Mouse (Mus musculus) forebrain, embryonic 13.5 days (tissue): ENCODE results near the gene Hpf1. TPM values are rescaled to one million over a fixed set of nuclear protein-coding genes. Genes with fewer than 3 reads are reported as not detected.

Source experiments
- ATAC-seq: fragments of 200-750 bp; cut with Nextera tagmentation; 2 replicates; pipeline ENCODE4 v1.8.0; 2017
- H3K27ac ChIP-seq: fragments of 300-500 bp; sonication (generic); 2 replicates; pipeline ENCODE4 v1.5.1; 2015; ENCODE audit warnings: inconsistent platforms, mild to moderate bottlenecking, moderate library complexity
- H3K27me3 ChIP-seq: fragments of 300-500 bp; sonication (generic); 2 replicates; pipeline ENCODE4 v1.6.1; 2015; ENCODE audit warnings: mild to moderate bottlenecking, inconsistent platforms
- H3K36me3 ChIP-seq: fragments of 300-500 bp; sonication (generic); 2 replicates; pipeline ENCODE4 v1.6.1; 2015; ENCODE audit warnings: mild to moderate bottlenecking, inconsistent platforms; ENCODE audit not compliant: poor library complexity, severe bottlenecking
- H3K4me1 ChIP-seq: fragments of 300-500 bp; sonication (generic); 2 replicates; pipeline ENCODE4 v1.6.1; 2015; ENCODE audit warnings: inconsistent platforms
- H3K4me2 ChIP-seq: fragments of 300-500 bp; sonication (generic); 2 replicates; pipeline ENCODE4 v1.6.1; 2015; ENCODE audit warnings: inconsistent platforms, mild to moderate bottlenecking, moderate library complexity
- H3K4me3 ChIP-seq: fragments of 300-500 bp; sonication (generic); 2 replicates; pipeline ENCODE4 v1.5.1; 2015; ENCODE audit warnings: mild to moderate bottlenecking, inconsistent platforms
- H3K9ac ChIP-seq: fragments of 300-500 bp; sonication (generic); 2 replicates; pipeline ENCODE4 v1.6.1; 2015; ENCODE audit warnings: mild to moderate bottlenecking, inconsistent platforms
- H3K9me3 ChIP-seq: fragments of 300-500 bp; sonication (generic); replicated peaks from 2 replicates; pipeline ENCODE4 v1.6.1; 2016; ENCODE audit warnings: inconsistent platforms
- WGBS: fragments of 180-500 bp; shearing (Covaris S2); methylation state at CpG from one replicate; pipeline ENCODE4 v1.1.7; 2015; 5-methylcytosine and 5-hydroxymethylcytosine counted together
- polyA plus RNA-seq: library from polyadenylated mRNA; unstranded; fragments of >200 nt; fragmentation: Nextera tagmentation; extraction: Ambion mirVana; gene quantifications from 2 replicates; pipeline ENCODE4 v1.2.1, GENCODE M21; 2015

Gene Hpf1
- polyA plus RNA-seq, 1 experiment from 2014 or later: 123 TPM

GRCm38 (mm10) chr8:60919069-60919468 lies 28.9 kb downstream of the Hpf1 start:
- no peak overlapping the region for H3K9ac ChIP-seq
- H3K27me3 ChIP-seq: no peaks in the 10 kb centered on the region
- H3K4me3 ChIP-seq: no peak overlapping the region
- no peak overlapping the region for H3K4me2 ChIP-seq
- no peak overlapping the region for H3K27ac ChIP-seq
- WGBS: 93% methylated on average over 3 of the region's 3 CpGs
- no peaks in the 10 kb centered on the region for H3K4me1 ChIP-seq
- H3K9me3 ChIP-seq: no peaks in the 10 kb centered on the region
- no peak for ATAC-seq
- peaks cover 15% of the 10 kb centered on the region; the same call in 1 of the 2 replicates for H3K36me3 ChIP-seq

- no peak overlapping the region for H3K9ac ChIP-seq
- 91% methylated on average over 4 of the region's 4 CpGs for WGBS
- peaks cover 9% of the 10 kb centered on the region; the same call in 1 of the 2 replicates for H3K36me3 ChIP-seq
- no peak overlapping the region for H3K4me2 ChIP-seq
- H3K27me3 ChIP-seq: no peaks in the 10 kb centered on the region
- H3K9me3 ChIP-seq: no peaks in the 10 kb centered on the region
- ATAC-seq: no peak
- H3K4me3 ChIP-seq: no peak overlapping the region
- H3K4me1 ChIP-seq: no peaks in the 10 kb centered on the region
- no peak overlapping the region for H3K27ac ChIP-seq
These were observed 30.0 kb downstream of the Hpf1 start for GRCm38 (mm10) chr8:60920176-60920575.

- peaks cover 20% of the 10 kb centered on the region for H3K36me3 ChIP-seq
- H3K4me2 ChIP-seq: no peak overlapping the region
- H3K4me3 ChIP-seq: no peak overlapping the region
- ATAC-seq: no peak
- no peaks in the 10 kb centered on the region for H3K27me3 ChIP-seq
- H3K27ac ChIP-seq: no peak overlapping the region
- no peaks in the 10 kb centered on the region for H3K4me1 ChIP-seq
- no peak overlapping the region for H3K9ac ChIP-seq
- no peaks in the 10 kb centered on the region for H3K9me3 ChIP-seq
These were observed 43.4 kb downstream of the Hpf1 start for GRCm38 (mm10) chr8:60933617-60934016.

- Histone ChIP-seq H3K9me3 (no peaks in the 10 kb centered on the region), H3K4me3 (no peak overlapping the region), H3K9ac (no peak overlapping the region), H3K27me3 (no peaks in the 10 kb centered on the region), H3K4me2 (no peak overlapping the region), H3K36me3 (peaks cover 15% of the 10 kb centered on the region), H3K4me1 (peaks cover 5% of the 10 kb centered on the region; the same call in 1 of the 2 replicates), H3K27ac (no peak overlapping the region)
- WGBS: 12% methylated on average over 3 of the region's 3 CpGs
- ATAC-seq: no peak
These were observed 48.7 kb downstream of the Hpf1 start for GRCm38 (mm10) chr8:60938717-60939424.

GRCm38 (mm10) chr8:60942867-60943266 lies 52.6 kb downstream of the Hpf1 start:
- Histone ChIP-seq H3K27me3 (no peaks in the 10 kb centered on the region), H3K27ac (no peak overlapping the region), H3K4me3 (no peak overlapping the region), H3K36me3 (no peaks in the 10 kb centered on the region), H3K9ac (no peak overlapping the region), H3K9me3 (no peaks in the 10 kb centered on the region), H3K4me1 (peaks cover 5% of the 10 kb centered on the region; the same call in 1 of the 2 replicates), H3K4me2 (no peak overlapping the region)
- WGBS: 95% methylated on average over 2 of the region's 2 CpGs
- no peak for ATAC-seq

- H3K27ac ChIP-seq: no peak overlapping the region
- H3K9me3 ChIP-seq: no peaks in the 10 kb centered on the region
- H3K36me3 ChIP-seq: no peaks in the 10 kb centered on the region
- H3K9ac ChIP-seq: no peak overlapping the region
- no peak overlapping the region for H3K4me3 ChIP-seq
- H3K4me1 ChIP-seq: peaks cover 17% of the 10 kb centered on the region
- no peak for ATAC-seq
- no peak overlapping the region for H3K4me2 ChIP-seq
- no peaks in the 10 kb centered on the region for H3K27me3 ChIP-seq
These were observed 57.3 kb downstream of the Hpf1 start for GRCm38 (mm10) chr8:60947503-60947902.

- Histone ChIP-seq H3K27ac (no peak overlapping the region), H3K27me3 (no peaks in the 10 kb centered on the region), H3K36me3 (no peaks in the 10 kb centered on the region), H3K9me3 (no peaks in the 10 kb centered on the region), H3K4me1 (peaks cover 23% of the 10 kb centered on the region), H3K4me2 (no peak overlapping the region), H3K9ac (no peak overlapping the region), H3K4me3 (no peak overlapping the region)
- WGBS: 68% methylated on average over 4 of the region's 4 CpGs
- ATAC-seq: no peak
These were observed 59.6 kb downstream of the Hpf1 start for GRCm38 (mm10) chr8:60949859-60950258.

GRCm38 (mm10) chr8:60951271-60951670 lies 61.1 kb downstream of the Hpf1 start:
- H3K9ac ChIP-seq: no peak overlapping the region
- H3K4me2 ChIP-seq: no peak overlapping the region
- H3K27me3 ChIP-seq: no peaks in the 10 kb centered on the region
- WGBS: 47% methylated on average over 4 of the region's 4 CpGs
- H3K27ac ChIP-seq: no peak overlapping the region
- peaks cover 23% of the 10 kb centered on the region for H3K4me1 ChIP-seq
- no peaks in the 10 kb centered on the region for H3K36me3 ChIP-seq
- no peaks in the 10 kb centered on the region for H3K9me3 ChIP-seq
- ATAC-seq: no peak
- no peak overlapping the region for H3K4me3 ChIP-seq

GRCm38 (mm10) chr8:60951757-60952156 lies 61.5 kb downstream of the Hpf1 start:
- no peak for ATAC-seq
- no peak overlapping the region for H3K27ac ChIP-seq
- no peaks in the 10 kb centered on the region for H3K27me3 ChIP-seq
- H3K9me3 ChIP-seq: no peaks in the 10 kb centered on the region
- no peaks in the 10 kb centered on the region for H3K36me3 ChIP-seq
- no peak overlapping the region for H3K4me3 ChIP-seq
- no peak overlapping the region for H3K4me2 ChIP-seq
- peaks cover 23% of the 10 kb centered on the region for H3K4me1 ChIP-seq
- no peak overlapping the region for H3K9ac ChIP-seq
- WGBS: 83% methylated on average over 1 of the region's 1 CpGs

GRCm38 (mm10) chr8:60952803-60953202 lies 62.6 kb downstream of the Hpf1 start:
- Histone ChIP-seq H3K36me3 (no peaks in the 10 kb centered on the region), H3K9ac (peak overlapping the region; percentile 3; the same call in 1 of the 2 replicates), H3K4me1 (peaks cover 23% of the 10 kb centered on the region), H3K27ac (no peak overlapping the region), H3K27me3 (no peaks in the 10 kb centered on the region), H3K9me3 (no peaks in the 10 kb centered on the region), H3K4me2 (peak overlapping the region; percentile 36), H3K4me3 (no peak overlapping the region)
- ATAC-seq: no peak
- 33% methylated on average over 5 of the region's 5 CpGs for WGBS

- peak overlapping the region; percentile 97 for H3K27ac ChIP-seq
- WGBS: under 1% methylated on average over 15 of the region's 15 CpGs
- peak; percentile 98 for ATAC-seq
- peaks cover 23% of the 10 kb centered on the region for H3K4me1 ChIP-seq
- H3K9me3 ChIP-seq: no peaks in the 10 kb centered on the region
- no peaks in the 10 kb centered on the region for H3K27me3 ChIP-seq
- peak overlapping the region; percentile 49 for H3K4me3 ChIP-seq
- H3K36me3 ChIP-seq: no peaks in the 10 kb centered on the region
- peak overlapping the region; percentile 61 for H3K4me2 ChIP-seq
- peak overlapping the region; percentile 76 for H3K9ac ChIP-seq
These were observed 64.2 kb downstream of the Hpf1 start for GRCm38 (mm10) chr8:60954281-60955014.

GRCm38 (mm10) chr8:60956847-60957246 lies 66.6 kb downstream of the Hpf1 start:
- no peak for ATAC-seq
- Histone ChIP-seq H3K27ac (no peak overlapping the region), H3K4me3 (no peak overlapping the region), H3K4me1 (peaks cover 9% of the 10 kb centered on the region), H3K9me3 (no peaks in the 10 kb centered on the region), H3K9ac (no peak overlapping the region), H3K27me3 (no peaks in the 10 kb centered on the region), H3K36me3 (no peaks in the 10 kb centered on the region), H3K4me2 (no peak overlapping the region)
- 91% methylated on average over 7 of the region's 7 CpGs for WGBS
